Mouse (Mus musculus): ENCODE measurements around the gene 9030612E09Rik.

Gene 9030612E09Rik

DNA sequence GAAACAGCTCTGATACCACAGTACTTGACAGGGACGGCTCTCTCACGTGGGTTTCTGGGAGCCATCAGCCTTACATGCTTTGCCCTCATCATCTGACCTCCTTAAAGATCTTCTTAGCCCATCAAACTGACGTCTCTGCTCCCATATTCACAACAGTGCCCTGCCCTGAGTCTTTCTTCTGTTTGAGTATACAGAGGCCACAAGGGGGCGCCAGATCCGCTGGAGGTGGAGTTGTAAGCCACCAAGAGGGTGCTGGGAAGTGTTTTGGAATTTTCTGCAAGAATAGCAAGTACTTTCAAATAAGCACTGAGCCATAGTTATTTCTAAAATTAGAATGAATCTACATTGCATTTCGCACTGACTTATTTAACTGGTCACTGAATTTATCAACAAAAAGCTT, 37.4 kb downstream of the 9030612E09Rik start:
- peak; percentile 25 to 35 for DNase-seq

DNA sequence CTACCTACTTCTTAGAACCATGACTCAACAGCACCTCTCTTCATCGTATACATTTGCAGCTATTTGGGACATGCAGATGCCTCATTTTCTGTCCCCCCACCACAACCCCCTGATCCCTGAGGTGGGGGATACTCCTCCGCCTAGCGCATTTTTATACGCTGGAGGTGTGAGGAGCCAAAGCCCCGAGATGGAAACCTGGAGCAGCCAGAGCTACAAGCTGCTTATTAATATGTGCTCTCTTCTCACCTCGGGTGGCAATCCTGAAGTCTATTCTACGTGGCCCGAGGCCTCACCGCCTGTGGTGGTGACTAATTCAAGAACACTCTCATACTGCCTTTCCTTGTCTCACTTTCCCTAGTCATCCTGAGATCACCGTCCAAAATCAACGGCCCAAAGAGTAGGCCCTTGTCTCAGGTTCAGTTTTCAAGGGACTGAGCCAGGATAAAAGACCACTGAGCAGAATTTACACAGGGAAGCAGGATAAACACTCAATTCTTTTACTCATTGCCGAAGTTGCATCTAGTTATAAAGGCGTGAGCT, 42.9 kb downstream of the 9030612E09Rik start:
- DNase-seq = no peak

DNA sequence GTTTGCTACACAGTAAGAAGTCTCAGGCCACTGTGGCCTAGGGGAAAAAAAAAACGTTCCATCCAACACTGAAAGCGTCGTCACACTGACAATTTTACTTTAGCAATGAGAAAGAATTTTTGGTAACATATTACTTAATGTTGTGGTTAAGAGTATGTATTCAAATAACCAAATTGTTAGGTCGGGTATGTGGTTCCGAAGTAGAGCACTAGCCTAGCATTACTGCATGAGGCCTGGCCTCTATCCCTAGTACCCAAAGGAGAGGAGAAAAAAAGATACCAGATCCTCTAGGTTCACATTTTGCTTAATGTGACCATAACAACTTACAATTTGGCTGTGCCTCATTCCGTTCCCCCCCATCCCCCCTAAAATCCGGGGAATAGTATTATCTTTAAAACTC, 46.0 kb downstream of the 9030612E09Rik start:
- DNase-seq = no peak

DNA sequence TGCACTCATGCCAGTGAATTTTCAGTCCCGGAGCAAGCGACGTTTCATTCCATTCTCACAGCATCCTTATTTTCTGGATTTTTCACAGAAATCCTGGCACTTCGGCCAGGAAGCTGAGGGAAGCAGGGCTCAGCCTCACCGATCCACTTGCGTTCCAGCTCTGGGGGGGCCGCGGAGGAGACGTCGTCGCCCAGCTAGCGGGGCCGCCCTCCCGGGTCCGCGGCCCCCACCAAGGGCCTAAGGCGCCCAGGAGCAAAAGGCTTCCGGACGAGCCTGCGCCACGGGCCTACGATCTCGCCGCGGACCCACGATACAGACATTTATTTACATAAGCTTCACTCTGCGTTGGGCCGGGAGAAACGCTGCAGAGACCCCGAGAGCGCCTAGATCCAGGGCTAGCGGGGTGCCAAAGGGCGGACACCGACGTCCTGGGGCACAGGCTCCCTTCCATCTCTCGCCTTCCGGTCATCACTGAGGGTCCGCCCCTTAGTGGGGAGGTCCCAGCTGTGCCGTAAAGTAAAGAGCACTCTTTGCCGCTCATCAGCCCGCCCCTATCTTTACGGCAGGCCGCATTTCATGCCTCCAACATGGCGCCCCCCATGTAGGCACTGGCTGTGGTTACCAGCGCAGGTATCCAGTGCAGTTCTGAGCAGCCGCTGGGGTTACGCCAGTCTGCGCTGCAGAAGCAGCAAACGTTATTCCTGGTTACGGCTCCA, 46.6 kb downstream of the 9030612E09Rik start, which contains the start of gene Pdss2:
Gene Pdss2, plus strand, starts transcription at position 577 of the 716 bp plus-strand sequence.
- DNase-seq = peak; percentile 95

DNA sequence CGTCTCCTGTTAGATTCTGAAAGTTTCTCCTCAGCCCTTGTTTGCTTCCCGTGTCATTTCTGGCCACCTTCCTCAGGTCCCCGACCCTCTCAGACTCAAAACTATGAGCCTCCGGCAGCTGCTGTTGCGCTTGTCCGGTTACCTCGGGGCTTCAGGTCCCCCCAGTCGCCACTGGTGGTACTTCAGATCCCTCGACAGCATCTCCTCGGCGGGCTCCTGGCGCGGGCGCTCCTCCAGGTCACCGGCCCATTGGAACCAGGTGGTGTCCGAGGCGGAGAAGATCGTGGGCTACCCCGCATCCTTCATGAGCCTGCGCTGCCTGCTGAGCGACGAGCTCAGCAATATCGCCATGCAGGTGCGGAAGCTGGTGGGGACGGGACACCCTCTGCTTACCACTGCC, 47.2 kb downstream of the 9030612E09Rik start:
- DNase-seq = peak in 1 of 2 experiments; percentile 41

DNA sequence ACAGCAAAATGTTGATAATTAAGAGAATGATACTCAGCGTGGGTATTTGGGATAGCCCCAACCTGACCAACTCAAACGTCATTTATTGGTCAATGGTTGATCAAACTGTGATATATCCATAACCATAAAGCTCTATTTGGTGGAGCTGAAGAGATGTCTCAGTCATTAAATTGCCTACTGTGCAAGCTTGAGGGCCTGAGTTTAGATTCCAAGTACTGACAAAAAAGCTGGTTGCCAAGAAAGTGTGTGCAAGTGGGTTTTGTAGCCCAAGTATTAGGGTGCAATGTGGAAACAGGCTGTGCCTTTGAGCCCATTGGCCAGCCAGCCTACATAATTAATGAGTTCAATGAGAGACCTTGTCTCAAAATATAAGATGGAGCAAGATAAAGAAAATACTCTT, 48.9 kb downstream of the 9030612E09Rik start:
- no peak for DNase-seq
